Mouse (Mus musculus) heart, adult 10 weeks (tissue): ENCODE data around the gene Myo16. TPM values are rescaled to one million over a fixed set of nuclear protein-coding genes. Genes with fewer than 3 reads are reported as not detected.

Experiments
- polyA plus RNA-seq: library from polyadenylated mRNA; stranded (reverse); fragments of 350-450 nt; fragmentation: Illumina TruSeq; extraction: RNeasy Lipid Tissue Mini Kit (QIAGEN cat#74804); gene quantifications from one replicate; pipeline ENCODE4 v1.2.3, GENCODE M21; 2014; ENCODE audit warnings: low read depth, low replicate concordance

The Myo16 gene
- not detected for polyA plus RNA-seq

DNA sequence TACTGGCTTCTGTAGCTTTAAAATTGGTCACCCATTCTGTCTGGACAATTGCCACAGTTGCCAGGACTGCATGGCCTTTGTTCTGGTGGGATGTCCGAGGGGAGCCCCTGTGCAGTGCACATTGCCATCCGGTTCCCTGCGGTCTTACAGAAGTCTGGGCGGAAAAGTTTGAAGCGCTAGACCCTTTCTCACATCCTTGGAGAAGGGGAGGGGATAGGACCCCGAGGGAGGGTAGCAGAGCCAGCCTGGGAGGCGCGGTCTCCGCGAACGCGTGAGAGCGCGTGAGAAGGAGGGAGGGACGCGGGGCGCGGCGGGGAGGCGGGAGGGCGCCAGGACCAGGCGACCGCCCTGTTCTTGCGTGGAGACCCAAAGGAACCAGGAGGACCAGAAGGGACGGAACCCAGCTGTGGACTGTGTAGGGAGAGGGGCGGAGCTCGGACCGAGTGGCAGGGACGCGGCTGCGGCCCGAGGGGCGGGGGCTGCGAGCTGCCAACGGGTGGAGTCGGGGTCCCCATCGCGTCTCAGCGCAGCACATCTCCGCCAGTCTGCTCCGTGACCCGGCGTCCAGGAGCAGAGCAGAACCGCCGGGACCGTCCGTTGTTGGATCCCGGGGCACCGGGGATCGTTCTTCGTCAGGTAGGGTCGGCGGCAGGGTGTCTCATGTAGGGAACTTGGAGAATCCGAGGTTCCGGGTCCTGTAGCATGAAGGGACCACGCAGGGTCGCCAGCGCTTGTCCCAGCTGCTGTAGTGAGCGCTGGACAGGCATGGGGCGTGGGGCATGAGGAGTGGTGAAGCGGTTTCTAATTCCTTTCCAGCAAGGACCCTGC is at the start of gene Myo16:
Gene Myo16, plus strand, starts transcription at position 301 of the 828 bp plus-strand sequence.

Other genes starting within 250 kb of the Myo16 start
- 5.5 TPM for gene Lig4, start 176.2 kb upstream of the Myo16 start, polyA plus RNA-seq
- 12.1 TPM for gene Abhd13, start 176.2 kb upstream of the Myo16 start, polyA plus RNA-seq
- gene Tnfsf13b, start 147.4 kb upstream of the Myo16 start, polyA plus RNA-seq, result 4.2 TPM